Mouse (Mus musculus): ENCODE results near the gene Bgn.

Gene Bgn

GRCm38 (mm10) chrX:73490186-73490585 lies 6.8 kb downstream of the Bgn start:
- DNase-seq (ENCODE audit: low read depth, low spot score), result no peak

- DNase-seq (ENCODE audit: low read depth, low spot score), result no peak
Measured at GRCm38 (mm10) chrX:73490804-73491203, 7.4 kb downstream of the Bgn start.

GRCm38 (mm10) chrX:73493567-73493966 lies 10.2 kb downstream of the Bgn start:
- peak; percentile 68 for DNase-seq (ENCODE audit: low read depth, low spot score)

DNA sequence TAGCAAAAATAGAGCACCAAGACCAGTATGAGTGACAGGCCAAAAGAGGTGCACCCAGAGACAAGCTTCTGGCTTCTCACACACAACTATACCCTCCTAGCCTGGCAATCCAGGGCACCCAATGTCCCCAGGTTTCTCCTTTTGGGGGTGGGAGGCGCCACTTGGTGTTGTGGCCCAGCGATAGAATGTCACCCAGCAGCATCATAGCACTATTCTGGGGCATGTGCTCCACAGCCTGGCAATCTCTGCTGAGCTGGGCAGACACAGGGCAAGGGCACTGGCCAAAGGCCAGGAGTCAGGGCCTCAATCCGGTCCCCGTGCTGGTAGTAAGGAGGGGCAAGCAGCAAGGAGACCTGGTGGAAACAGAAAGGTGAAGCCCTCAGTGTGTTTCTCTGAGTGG lies 13.3 kb downstream of the Bgn start:
- DNase-seq (ENCODE audit: low read depth, low spot score), result peak; percentile 88

GRCm38 (mm10) chrX:73505130-73505735 lies 21.8 kb downstream of the Bgn start:
- no peak for DNase-seq (ENCODE audit: low read depth, low spot score)

GRCm38 (mm10) chrX:73506577-73506976 lies 23.2 kb downstream of the Bgn start:
- DNase-seq (ENCODE audit: low read depth, low spot score), result no peak

GRCm38 (mm10) chrX:73509209-73509608 lies 25.8 kb downstream of the Bgn start:
- DNase-seq (ENCODE audit: low read depth, low spot score), result no peak

DNA sequence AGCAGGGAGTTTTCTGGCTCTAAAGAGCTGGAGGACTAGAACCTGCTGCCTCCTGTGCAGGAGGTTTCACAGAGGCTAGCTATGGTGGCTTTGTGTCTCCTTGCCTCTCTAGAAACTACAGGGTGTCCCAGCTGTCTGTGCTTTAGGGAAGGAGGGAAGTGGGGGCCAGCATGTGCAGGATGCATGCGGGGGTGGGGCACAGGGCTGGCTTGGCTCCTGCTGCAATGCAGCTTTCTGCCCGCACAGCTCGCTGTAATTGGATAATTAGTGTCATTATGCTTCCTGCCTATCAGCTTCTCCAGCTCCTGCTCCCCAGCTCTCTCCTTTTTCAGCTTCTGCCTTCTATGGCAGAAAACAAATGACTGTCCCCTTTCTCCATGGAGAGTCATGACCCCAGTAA lies 29.5 kb downstream of the Bgn start:
- no peak for DNase-seq (ENCODE audit: low read depth, low spot score)

DNA sequence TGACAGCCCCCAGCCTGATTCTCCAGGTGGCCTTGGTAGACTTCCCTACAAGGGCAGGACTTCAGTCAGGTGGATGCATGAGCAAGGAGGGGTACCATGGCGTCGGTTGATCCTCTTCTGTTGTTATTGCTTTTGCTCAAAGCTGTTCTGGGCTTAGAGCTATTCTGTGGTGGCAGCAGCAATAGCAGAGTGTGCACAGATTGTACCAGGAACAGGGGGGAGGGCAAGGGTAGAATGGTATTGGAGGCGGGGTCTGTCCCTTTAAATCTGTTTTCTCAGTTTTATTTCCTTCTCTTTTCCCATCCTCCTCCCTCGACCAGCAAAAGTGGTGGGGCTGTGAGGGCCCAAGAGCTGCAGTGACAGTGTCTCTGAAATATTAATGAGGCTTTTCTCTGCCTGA lies 33.2 kb downstream of the Bgn start:
- no peak for DNase-seq (ENCODE audit: low read depth, low spot score)

GRCm38 (mm10) chrX:73517060-73517600 lies 33.7 kb downstream of the Bgn start:
- DNase-seq (ENCODE audit: low read depth, low spot score), result no peak

DNA sequence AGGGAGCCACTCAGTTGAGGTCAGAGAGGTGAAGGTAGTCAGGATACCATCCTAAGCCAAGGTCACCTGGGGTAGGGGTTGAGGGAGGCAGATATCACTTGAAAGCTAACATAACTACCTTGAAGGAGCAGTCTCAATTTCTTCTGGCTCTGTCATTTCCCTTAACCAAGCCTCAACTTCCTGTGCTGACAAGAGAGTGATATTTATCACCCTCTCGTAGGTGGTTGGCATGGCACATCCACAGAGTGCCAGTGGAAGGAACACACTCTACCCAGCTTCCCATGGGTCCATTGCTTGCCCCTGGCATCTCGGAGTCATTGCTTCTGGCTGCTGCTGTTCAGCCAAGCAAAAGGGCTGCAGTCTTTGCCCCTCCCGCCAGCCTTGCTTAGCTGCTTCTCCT lies 37.3 kb downstream of the Bgn start:
- DNase-seq (ENCODE audit: low read depth, low spot score), result peak; percentile 28

DNA sequence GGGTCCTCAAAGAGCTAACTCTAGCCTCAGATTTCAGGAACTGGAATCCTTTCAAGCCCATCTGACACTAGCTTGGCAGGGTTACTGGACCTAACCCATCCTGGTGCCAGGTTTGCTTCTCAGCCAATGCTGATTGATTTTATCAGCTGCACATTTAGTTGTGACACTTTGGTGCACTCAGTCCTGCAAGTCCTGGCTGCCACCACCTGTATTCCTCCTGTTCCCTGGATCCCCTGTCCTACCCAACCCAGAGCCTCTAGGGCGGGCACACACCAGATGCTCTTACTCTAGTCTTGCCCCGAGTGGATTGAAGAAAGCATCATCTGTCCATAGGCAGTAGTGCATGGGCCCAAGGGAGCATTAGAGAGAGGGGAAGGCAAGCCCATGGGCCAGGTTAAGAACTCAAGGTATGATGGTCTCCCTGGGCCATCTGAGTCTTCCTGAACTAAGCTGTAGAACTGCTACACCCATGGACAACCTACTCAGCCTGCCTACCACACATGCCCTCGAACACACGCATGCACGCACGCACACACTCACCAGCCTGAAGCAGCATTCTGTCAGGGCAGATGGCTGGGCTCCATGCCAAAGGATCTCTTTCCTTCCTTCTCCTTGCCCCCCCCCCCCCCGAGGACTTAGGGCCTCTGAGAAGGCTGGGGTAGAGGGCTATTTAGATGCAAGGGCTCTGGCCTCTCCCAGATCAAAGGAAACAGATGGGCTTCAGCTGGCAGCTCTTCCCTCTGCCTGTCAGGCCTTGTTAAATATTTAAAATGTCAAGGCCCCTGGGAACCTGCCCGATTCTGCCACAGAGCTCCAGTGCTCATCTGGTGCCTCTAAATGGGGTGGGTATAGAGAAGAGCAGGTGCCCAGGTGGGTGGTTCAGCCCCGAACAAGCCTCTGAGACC lies 41.2 kb downstream of the Bgn start:
- peak; percentile 26 for DNase-seq (ENCODE audit: low read depth, low spot score)

- peak; percentile 18 for DNase-seq (ENCODE audit: low read depth, low spot score)
Measured at GRCm38 (mm10) chrX:73525223-73526140, 42.1 kb downstream of the Bgn start.

DNA sequence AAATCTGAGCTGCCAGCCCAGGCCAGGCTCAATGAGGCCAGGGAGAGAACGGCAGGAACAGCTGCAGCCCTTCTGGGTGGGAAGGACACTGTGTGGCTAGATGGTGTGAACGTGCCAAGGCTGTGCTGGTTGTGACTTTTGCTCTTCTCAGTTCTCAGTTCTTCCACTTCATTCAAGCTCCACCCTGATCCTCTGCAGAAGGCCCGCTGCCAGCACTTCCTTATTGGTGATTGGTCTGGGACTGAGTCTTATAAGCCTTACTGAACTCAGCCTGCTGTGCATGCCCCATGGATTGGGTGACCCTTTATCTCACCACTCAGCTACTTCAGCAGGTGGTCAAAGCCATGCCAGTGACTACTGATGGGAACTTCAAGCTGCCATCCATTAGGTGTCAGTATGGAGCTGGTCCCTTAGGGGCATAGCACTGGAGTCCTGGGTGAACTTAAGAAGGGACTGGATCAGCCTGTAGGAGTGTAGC lies 43.0 kb downstream of the Bgn start:
- DNase-seq (ENCODE audit: low read depth, low spot score), result peak; percentile 86

- DNase-seq (ENCODE audit: low read depth, low spot score), result no peak
Measured at GRCm38 (mm10) chrX:73537875-73538274, 54.5 kb downstream of the Bgn start.

GRCm38 (mm10) chrX:73543340-73543739 lies 59.9 kb downstream of the Bgn start:
- DNase-seq (ENCODE audit: low read depth, low spot score), result no peak
